Mouse (Mus musculus): ENCODE data around the gene Nfatc4. TPM values are rescaled to one million over a fixed set of nuclear protein-coding genes. Genes with fewer than 3 reads are reported as not detected.

Nfatc4 gene
- total RNA-seq (2023) = not detected in 2 replicates

DNA sequence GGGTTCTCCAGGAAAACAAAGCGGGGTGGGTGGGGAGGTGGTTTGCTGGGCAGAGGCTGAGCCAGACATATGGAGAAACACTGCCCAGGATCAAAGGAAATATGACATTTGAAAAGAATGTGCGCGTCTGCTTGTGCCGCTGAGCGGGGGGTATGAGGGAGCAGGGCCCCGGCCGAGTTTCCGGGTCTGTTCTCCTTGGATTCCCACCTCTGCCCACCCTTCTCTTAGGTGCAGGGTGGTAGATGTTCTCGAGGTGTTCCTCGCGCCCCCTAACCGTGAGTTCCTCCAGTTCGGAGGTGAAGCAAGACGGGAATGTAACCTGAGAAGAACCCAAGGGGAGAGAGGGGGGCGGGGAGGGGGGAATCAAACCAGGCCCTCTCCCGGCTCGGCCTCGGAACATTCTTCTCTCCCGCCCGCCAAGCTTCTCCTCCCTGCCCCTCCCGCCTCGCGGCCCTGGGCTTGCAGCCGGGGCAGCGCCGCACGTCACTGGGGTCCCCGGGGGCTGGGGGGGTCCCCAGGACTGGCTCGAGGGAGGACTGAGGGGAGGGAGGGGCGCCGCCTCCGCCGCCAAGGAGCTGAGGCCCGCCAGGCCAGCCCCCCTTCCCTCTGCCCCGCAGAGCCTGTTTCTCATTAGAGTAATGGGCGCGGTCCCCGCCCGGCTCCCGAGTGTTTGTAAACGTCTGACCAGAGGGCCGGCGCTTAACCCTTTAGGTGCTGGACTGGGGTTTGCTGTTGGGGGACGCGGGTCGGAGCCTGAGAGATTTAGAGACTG is at the start of gene Nfatc4:
Gene Nfatc4 (plus strand): TSS at position 154 of the 772 bp plus-strand sequence.

DNA sequence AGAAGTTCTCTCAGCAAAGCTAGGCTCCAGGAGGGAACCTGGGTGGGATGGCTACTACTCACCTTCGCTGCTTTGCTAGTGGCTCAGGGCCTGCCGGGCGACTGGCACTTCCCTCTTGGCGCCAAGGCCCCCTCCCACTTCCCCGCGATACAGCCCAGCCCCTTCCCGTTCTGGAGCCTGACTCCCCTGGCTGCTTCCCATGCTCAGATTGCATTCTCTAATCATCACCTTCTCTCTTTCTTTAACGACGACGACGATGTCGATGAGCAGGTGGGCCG is 39.0 kb upstream of the Nfatc4 start, which contains the start of gene Adcy4:
Gene Adcy4 (minus strand): TSS at position 138 of the 278 bp plus-strand sequence.

DNA sequence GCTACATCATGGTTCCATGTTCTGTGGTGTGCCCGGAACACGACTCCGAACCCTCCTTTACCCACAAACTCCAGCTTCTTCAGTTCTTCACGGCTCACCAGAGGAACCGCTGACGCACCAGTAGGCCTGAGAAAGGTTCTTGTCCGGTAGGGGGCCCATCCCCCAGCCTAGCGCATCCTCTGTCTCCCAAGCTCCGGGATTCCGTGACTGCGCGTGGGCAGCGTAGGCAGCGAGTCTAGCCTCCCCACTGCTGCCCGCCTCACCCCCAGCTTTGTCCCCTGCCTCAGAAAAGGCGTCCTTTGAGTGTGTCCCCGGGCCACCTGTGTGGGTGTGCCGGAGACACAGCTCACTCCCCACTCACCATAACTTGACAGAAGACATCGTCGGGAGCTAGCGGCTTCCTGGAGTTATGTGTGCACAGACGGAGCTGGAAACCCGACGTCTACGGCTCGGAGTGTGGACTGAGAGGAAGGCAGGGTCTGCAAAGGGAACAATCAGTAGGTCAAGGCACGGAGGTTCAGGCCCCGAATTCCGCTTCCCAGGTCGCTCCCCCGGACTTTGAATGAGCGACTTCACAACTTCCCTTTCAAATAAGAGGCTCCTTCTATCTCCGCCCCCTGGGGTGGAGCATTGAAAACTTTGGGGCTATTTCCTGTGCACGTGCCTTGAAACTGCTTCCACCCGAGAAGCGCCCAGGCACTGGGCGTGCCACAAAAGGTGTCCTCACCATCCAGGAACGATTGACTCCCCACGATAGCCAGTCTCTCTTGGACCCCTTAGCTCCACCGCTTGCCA is 34.5 kb upstream of the Nfatc4 start, which contains the start of gene Ripk3:
Gene Ripk3 (minus strand): TSS at position 610 of the 795 bp plus-strand sequence.

DNA sequence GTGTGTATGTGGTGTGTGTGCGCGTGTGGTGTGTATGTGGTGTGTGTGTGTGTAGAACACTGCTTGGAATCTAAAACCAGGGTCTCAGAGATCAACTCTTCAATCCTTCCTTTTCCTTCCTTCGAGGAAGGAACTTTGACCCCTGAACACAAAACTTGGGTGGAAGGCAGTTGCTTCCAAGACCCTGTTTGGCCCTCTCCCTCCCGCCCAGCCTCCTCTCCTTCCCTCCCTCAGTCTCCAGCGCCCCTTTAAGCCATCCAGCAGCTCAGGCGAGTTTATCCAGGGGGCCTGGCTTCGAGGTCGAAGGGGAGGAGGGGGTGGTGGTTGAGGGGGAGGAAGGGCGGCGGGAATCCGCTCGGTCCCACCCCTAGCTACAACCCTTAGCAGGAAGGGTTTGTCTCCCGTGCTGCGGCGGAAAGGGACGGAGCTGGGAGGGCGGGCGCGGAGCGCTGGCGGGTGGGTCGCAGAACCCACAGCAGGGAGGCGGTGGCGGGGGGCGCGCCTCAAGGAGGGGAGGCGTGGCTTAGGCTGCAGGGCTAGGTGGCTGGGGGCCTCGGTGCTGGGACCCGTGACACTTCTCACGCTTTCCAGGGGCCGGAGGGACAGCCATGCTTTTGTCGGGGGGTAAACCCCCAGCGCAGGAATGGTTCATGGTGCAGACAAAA is 30.8 kb downstream of the Nfatc4 start, which contains the start of gene Nynrin:
Gene Nynrin (plus strand): TSS at position 390 of the 665 bp plus-strand sequence.

Other genes starting within 250 kb of the Nfatc4 start
- gene Fitm1, start 247.5 kb upstream of the Nfatc4 start, total RNA-seq (2023) = not detected in 2 replicates
- 122 and 139 TPM in 2 replicates for gene Psme1, start 245.0 kb upstream of the Nfatc4 start, total RNA-seq (2023)
- gene Emc9, start 237.8 kb upstream of the Nfatc4 start, total RNA-seq (2023) = 1.5 and 1.8 TPM in 2 replicates
- 174 and 199 TPM in 2 replicates for gene Psme2, start 232.0 kb upstream of the Nfatc4 start, total RNA-seq (2023)
- 49.9 and 68.0 TPM in 2 replicates for gene Rnf31, start 231.4 kb upstream of the Nfatc4 start, total RNA-seq (2023)
- gene Irf9, start 219.6 kb upstream of the Nfatc4 start, total RNA-seq (2023) = 49.8 and 55.5 TPM in 2 replicates
- 0.22 TPM in 1 of 2 replicates, not detected in the other for gene Rec8, start 205.1 kb upstream of the Nfatc4 start, total RNA-seq (2023)
- gene Ipo4, start 187.2 kb upstream of the Nfatc4 start, total RNA-seq (2023) = 10.0 and 12.5 TPM in 2 replicates
- gene Gm49378, start 185.2 kb upstream of the Nfatc4 start, total RNA-seq (2023) = 1.5 and 2.2 TPM in 2 replicates
- 29.1 and 33.0 TPM in 2 replicates for gene Tm9sf1, start 179.3 kb upstream of the Nfatc4 start, total RNA-seq (2023)
- 1.3 and 1.7 TPM in 2 replicates for gene Tssk4, start 173.0 kb upstream of the Nfatc4 start, total RNA-seq (2023)
- 9.4 and 11.2 TPM in 2 replicates for gene Mdp1, start 162.6 kb upstream of the Nfatc4 start, total RNA-seq (2023)
- 12.0 and 12.3 TPM in 2 replicates for gene Gmpr2, start 151.2 kb upstream of the Nfatc4 start, total RNA-seq (2023)
- gene Nedd8, start 151.0 kb upstream of the Nfatc4 start, total RNA-seq (2023) = 129 and 152 TPM in 2 replicates
- gene Tinf2, start 141.3 kb upstream of the Nfatc4 start, total RNA-seq (2023) = 47.7 and 63.8 TPM in 2 replicates
- gene Tgm1, start 109.2 kb upstream of the Nfatc4 start, total RNA-seq (2023) = 2.1 and 2.6 TPM in 2 replicates
- 23.7 and 38.4 TPM in 2 replicates for gene Rabggta, start 100.9 kb upstream of the Nfatc4 start, total RNA-seq (2023)
- 47.8 and 56.7 TPM in 2 replicates for gene Dhrs1, start 77.5 kb upstream of the Nfatc4 start, total RNA-seq (2023)
- gene Nop9, start 77.5 kb upstream of the Nfatc4 start, total RNA-seq (2023) = 12.1 and 17.3 TPM in 2 replicates
- 0.77 TPM in 1 of 2 replicates, not detected in the other for gene Cideb, start 64.7 kb upstream of the Nfatc4 start, total RNA-seq (2023)
- 0.43 and 1.0 TPM in 2 replicates for gene Ltb4r2, start 61.7 kb upstream of the Nfatc4 start, total RNA-seq (2023)
- 203 and 207 TPM in 2 replicates for gene Ltb4r1, start 57.2 kb upstream of the Nfatc4 start, total RNA-seq (2023)
- 0.63 TPM in 1 of 2 replicates, not detected in the other for gene Adcy4, start 39.0 kb upstream of the Nfatc4 start, total RNA-seq (2023)
- gene Ripk3, start 34.3 kb upstream of the Nfatc4 start, total RNA-seq (2023) = 42.5 and 50.7 TPM in 2 replicates
- gene Nynrin, start 30.9 kb downstream of the Nfatc4 start, total RNA-seq (2023) = 1.1 and 3.0 TPM in 2 replicates
- 0.48 and 0.54 TPM in 2 replicates for gene Cbln3, start 61.2 kb downstream of the Nfatc4 start, total RNA-seq (2023)
- gene Khnyn, start 61.8 kb downstream of the Nfatc4 start, total RNA-seq (2023) = 107 and 146 TPM in 2 replicates
- gene Sdr39u1, start 77.1 kb downstream of the Nfatc4 start, total RNA-seq (2023) = 1.9 and 2.2 TPM in 2 replicates
- gene Cma1, start 121.5 kb downstream of the Nfatc4 start, total RNA-seq (2023) = not detected in 2 replicates
- gene Cma2, start 127.8 kb downstream of the Nfatc4 start, total RNA-seq (2023) = not detected in 2 replicates
- gene Mcpt1, start 194.8 kb downstream of the Nfatc4 start, total RNA-seq (2023) = not detected in 2 replicates
- not detected in 2 replicates for gene Mcpt9, start 207.4 kb downstream of the Nfatc4 start, total RNA-seq (2023)
- gene Mcpt2, start 218.9 kb downstream of the Nfatc4 start, total RNA-seq (2023) = not detected in 2 replicates
- not detected in 2 replicates for gene Mcpt4, start 239.2 kb downstream of the Nfatc4 start, total RNA-seq (2023)